Mouse (Mus musculus) liver, embryonic 14.5 days (tissue): ENCODE data around the gene Psma3.

Experiments
- CTCF ChIP-seq: IDR thresholded peaks from 2 replicates; pipeline ENCODE4 v1.5.1; 2016; ENCODE audit warnings: antibody characterized with exemption, low read depth, control low read depth
- EP300 ChIP-seq: IDR thresholded peaks from 2 replicates; pipeline ENCODE4 v1.6.1; 2016; ENCODE audit warnings: antibody characterized with exemption, low read depth

- TF ChIP-seq CTCF = no peak
- no peak for TF ChIP-seq EP300
Measured at GRCm38 (mm10) chr12:71042451-71042850, 68.0 kb downstream of the Psma3 start.
